Mouse (Mus musculus): Measurements from ENCODE around the gene Gipc3.
A peak's percentile ranks its signal among the peaks of the same experiment; 100 is the strongest.

Gipc3 gene

DNA sequence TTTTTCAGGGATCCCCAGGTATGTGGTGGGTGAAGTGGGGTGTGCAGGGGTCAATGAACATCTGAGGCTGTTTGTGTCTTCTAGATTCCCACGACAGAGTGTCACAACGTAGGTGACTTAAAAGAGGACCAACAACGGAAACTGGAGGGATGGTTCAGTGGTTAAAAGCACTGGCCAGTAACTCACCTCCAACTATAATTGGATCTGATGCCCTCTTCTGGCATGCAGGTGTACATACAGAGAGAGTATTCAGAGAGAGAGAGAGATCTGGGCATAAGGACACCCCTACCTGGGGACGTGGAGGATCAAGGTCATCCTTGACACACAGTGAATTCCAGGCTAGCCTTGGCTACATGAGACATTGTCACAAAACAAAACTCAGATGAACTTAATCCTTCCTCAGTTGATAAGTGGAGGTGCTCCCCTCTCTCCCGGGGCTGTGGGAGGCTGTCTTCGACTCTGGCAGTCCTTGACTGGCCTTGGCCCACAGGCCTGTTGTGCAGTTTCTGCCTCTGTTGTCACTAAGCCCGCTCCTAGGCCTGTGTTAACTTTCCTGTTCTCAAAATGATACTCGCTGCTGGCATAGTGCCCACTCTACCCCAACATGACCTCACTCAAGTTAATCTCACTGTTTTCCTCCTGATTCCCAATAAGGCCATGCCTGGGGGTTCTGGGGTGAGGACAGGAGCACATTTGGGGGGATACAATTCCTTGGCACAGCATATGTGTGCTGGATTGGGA lies 1.5 kb upstream of the Gipc3 start:
- peak; percentile 55 to 59 for DNase-seq

DNA sequence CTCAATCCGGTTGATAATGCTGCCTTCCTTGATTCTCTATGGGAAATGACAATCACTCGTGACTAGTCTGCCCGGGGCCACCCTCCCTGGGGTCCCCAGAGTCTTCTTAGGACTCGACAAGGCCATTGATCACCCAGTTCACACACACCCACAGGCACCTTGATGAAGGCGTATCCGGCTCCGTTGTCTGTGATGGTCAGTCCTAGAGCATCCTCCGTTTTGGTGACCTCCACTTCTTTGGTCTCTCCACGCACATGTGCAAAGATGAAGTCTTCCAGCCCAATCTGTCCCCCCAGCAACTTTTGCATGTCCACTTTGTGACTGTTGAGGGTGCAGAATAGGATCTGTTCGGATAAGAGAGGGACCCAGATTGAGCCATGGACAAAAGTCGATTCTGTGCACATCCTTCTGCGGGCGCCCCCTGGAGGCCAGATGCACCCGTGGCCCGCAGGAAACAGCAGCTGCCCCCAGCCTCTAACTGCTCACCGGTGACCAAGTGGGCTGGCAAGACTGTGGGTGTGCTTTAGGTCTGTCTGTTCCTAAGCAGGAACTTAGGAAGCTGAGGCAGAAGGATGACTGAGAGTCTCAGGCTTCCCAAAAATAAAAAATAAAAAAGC lies 1.6 kb downstream of the Gipc3 start:
- DNase-seq, result peak; percentile 87 to 88

DNA sequence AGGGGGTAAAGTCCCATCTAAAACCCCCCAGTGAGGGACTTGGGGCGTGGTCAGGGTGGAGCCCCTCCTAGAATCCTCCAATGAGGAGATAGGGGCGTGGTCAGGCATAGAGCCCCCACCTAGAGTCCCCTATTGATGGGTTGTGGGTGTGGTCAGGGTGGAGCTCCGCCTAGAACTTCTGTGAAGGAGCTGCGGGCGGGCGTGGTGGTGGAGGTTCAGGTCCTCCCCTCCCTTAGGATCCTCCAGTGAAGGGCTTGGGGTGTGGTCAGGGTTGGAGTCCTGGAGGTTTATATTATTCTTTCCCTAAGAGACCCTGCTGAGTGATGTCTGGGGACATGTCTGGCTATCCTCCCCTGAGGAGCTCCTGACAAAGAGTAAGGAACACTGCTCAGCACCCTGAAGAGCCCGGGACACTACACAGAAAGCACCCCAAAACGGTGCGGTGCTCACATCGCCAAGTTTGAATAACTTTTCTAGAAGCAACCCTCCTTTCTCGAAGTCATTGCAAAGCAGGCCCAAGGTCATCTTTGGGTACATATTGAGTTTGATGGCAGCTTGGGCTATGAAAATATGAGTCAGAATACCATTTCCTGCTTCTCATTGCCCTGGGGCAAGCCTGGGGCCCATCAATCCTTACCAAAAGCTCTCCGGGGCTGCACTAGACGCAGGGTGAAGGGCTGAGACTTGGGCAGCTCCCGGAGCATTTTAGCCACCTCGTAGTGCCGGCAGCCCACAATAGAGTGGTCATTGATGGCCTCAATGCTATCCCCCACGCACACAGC lies 2.3 kb downstream of the Gipc3 start:
- no peak for DNase-seq

DNA sequence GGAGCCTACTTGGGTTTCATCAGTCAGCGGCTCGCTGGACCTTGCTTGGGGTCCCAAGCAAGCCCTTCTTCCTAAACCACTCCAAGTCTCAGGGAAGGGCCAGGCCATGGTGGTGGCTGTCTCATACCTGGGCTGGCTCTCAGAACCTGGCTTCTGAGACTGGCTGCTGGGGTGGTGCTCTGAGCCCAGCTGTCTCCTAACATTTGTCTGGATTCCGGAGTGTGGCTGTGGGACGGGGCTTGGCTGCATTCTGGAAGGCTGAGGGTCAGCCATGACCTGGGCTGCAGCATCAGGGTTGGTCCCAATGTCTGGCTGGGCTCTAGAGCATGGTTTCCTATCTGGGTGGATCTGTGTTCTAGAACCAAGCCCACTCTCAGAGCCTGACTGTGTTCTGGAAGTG lies 6.5 kb downstream of the Gipc3 start:
- no peak for DNase-seq

DNA sequence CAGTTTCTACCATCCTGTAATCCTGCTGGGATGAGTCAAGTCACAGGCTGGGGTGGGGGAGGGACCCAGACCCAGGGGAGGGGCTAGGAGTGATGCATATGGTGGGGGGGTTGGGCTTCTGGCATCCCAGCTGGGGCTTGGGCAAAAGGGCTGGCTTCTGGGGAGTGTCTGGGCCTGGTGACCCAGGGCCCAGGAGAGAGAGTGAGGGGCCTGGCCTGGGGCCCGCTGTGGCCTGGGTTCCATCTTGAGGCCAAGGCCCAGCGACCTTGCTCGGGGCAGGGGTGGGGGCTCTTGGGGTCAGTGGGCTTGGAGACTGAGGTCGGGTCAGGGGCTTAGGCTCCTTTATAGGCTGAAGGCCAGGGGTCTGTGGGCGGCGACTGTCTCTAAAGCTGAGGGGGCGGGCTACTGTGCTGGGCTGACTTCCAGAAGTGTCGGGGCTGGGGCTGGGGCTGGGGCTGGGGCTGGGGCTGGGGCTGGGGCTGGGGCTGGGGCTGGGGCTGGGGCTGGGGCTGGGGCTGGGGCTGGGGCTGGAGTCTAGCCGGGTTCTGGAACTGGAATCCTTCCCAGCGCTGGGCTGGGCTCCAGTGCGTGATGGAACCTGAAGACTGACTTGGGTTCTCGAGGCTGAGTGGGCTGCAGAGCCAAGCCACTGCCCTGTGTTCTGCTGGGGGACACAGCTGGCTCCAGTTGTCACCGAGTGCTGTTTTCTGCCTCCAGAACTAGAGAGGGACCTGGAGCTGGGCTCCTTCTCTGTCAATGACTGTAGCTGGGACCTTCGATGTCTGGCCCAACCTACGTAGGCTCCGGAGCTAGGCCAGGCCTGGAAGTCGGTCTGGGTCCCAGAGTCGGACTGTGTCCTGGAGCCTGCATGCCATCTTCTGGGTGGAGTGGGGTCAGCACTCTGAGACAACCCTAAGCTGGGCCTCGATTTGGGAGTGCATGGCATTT lies 7.4 kb downstream of the Gipc3 start:
- DNase-seq, result no peak

DNA sequence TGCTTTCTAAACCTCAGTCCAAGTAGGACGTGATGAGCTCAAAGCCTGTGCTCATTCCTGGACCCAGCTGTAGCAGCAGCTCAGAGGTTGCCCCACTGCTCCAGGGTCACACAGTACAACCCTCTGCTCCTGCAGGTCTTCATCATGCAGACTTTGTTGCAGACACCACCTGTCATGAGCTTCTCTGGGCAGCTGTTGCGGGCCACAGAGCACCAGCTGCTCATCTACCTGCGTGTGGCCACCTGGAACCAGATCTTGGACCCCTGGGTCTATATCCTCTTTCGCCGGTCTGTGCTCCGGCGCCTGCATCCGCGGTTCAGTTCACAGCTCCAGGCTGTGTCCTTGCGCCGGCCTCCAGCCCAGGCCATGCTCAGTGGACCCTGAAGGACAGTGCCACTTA lies 8.7 kb downstream of the Gipc3 start:
- no peak for DNase-seq

DNA sequence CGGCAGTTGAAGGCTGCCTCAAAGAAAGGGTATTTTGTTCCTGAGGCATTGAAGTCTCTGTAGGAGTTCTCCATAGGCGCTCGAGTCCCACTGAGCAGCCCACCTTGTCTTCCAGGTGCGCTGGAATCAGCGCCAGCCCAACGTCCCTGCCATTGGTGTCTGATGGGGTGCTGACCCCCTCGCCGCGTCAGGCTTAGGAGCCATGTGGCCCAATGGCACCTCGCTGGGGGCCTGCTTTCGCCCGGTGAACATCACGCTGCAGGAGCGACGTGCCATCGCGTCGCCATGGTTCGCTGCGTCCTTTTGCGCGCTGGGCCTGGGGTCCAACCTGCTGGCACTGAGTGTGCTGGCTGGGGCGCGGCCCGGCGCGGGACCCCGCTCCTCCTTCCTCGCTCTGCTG lies 10.8 kb downstream of the Gipc3 start:
- DNase-seq, result no peak

DNA sequence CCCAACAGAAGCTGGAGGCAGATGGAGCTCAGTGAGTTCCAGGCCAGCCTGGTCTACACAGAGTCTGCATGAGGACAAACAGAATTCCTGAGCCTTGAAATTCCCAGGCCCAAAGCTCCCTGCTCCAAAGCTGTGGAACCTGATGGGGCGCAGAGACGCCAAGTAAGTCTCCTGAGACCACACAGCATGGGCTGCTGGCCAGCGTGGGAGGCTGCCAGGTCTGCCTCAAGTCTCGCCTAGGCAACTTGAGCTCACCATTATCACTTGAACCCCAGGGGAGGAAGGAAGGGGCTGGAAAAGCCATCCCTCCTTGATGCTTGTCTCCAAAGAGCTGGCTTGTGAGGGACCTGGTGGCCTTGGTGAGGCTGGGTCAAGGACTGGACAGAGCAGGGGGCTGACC lies 13.1 kb downstream of the Gipc3 start:
- DNase-seq, result no peak

DNA sequence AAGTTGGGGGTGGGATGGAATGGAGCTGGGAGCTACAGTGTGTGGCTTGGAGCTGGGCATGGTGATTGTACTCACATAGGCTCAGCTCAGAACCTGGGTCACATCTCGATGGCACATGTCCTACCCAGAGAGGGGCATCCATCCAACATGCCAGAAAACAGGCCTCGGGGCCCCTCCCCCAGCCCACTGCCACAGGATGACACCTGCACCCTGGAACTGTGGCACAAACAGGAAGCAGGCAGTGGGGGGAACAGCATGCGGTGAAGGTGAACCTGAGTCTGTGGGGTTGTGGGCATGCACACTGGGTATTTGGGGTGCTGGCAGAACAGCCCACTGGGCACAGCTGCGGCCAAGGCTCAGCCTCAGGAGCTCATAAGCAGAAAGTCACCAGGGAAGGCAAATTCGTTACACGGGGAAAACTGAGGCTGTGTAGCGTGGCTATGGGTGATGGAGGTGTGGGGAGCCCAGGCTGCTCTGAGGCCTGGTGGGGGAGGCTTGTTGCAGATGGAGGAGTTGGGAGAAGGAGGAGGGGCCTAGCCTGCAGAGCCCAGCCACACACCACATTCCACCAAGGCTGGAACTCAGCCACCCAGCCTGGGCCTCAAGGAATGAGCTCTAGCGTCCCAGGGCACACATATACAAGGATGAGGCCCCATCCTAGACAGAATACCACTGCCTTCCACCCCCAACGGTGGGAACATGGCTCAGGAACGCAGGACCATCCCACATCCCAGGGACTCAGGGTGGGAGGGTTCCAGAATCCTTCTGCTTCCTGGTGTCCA lies 13.7 kb downstream of the Gipc3 start:
- peak; percentile 61 to 72 for DNase-seq

DNA sequence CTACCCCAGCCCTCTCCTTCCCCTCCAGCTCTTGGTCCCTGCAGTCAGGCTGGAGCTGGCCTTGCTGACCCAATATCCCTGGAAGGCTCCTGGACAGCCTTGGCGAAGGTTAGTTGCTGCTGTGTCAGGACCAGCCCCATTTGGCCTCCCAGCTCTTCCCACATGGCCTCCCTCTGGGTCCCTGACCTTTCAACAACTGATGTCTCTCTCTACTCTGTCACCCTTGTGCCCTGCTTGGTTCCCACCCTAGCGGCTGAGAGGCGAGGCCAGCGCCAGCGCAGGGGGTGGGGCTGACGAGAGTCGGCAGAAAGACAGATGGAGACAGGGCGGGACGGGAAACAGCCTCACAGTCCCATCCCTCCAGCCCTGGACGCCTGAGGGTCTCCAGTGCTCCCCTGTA lies 14.7 kb downstream of the Gipc3 start, which contains the start of gene Tbxa2r:
Tbxa2r (plus strand) TSS at position 346 of the 400 bp plus-strand sequence.
- peak; percentile 54 to 59 for DNase-seq

DNA sequence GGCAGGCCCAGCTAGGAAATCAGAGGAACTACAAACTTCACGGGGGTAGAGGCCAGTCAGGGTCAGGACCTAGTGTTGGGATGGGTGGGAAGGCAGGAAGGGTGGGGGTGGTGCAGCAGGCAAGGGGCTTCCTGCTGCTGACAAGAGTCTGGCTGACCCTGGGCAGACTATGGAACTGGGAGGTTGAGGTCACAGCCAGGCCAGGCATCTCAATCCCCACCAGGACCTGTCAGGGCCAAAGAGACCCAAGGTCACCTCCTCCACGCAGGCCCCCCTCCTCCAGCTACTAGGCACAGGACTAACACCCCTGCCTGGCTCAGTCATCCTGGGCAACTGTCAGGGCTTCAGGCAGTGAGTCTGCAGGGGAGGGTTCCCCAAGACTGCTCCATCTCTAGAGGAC lies 15.1 kb downstream of the Gipc3 start:
- no peak for DNase-seq

DNA sequence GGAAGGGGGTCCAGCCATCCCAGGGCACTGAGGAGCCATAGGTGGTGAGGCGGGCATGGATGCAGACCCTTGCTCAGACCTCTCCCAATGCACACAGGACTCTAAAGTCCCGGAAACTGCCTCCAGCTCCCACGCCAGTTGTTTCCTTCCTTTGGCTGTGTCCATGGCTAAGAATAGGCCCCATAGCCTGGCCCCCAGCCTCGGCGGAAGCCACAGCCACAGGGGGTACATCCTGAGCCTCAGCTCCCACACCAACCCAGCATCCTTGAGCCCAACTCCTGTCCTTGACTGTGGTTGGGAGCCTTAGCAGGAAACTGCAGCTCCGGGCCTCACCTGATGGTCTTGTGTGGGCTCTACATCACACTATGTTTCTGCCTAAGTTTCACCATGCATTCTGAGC lies 16.2 kb downstream of the Gipc3 start:
- no peak for DNase-seq

DNA sequence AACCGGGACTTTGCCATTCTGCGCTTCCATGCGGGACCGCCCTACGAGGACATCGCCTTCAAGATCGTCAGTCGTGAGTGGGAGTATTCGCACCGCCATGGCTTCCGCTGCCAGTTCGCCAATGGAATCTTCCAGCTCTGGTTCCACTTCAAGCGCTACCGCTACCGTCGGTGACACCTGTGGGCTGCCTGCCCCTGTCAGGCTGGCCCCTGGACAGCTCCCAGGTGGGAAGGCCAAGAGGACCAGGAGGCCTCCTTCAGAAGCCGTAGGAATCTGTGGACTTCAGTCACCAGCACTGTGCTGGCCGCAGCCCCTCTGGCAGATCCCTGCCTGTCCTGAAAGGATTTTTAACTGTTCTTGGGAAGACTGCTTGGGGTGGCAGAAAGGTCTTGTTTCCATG lies 17.3 kb downstream of the Gipc3 start:
- DNase-seq, result no peak

DNA sequence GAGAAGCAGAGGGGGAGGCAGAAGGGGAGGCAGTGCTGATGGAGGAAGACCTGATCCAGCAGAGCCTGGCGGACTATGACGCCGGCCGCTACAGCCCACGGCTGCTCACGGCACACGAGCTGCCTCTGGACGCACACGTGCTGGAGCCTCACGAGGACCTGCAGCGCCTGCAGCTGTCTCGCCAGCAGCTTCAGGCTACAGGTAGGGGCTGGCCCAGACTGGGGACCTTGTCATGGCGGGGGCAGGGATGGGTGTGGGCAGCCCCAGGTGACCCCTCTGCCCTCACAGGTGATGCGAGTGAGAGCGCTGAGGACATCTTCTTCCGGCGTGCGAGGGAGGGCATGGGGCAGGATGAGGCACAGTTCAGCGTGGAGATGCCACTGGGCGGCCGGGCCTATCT lies 17.9 kb downstream of the Gipc3 start:
- no peak for DNase-seq

DNA sequence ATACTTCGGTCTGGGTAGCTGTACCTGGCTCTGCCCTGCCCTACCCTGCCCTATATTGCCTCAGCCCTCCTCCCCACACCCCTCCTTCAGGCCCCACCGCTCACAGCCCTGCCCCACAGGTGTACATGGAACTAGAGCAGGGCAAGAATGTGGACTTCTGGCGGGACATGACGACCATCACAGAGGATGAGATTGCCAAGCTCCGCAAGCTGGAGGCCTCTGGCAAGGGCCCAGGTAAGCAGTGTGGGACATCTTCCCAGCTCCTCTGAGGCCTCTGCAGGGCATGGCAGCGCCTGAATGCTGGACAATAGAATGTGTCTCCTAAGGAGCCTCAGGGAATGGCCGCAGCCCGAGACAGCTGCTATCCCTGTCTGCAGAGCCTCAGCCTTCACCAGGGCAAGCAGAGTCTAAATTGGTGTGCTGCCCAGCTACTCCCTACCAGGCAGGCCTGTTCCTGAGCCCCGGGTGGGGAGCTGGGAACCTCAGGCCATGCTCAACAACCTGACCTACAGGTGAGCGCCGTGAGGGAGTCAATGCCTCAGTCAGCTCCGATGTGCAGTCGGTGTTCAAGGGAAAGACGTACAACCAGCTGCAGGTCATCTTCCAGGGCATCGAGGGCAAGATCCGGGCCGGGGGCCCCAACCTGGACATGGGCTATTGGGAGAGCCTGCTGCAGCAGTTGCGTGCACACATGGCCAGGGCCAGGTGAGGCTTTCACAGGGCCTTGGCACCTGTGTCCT lies 19.1 kb downstream of the Gipc3 start:
- DNase-seq, result no peak

DNA sequence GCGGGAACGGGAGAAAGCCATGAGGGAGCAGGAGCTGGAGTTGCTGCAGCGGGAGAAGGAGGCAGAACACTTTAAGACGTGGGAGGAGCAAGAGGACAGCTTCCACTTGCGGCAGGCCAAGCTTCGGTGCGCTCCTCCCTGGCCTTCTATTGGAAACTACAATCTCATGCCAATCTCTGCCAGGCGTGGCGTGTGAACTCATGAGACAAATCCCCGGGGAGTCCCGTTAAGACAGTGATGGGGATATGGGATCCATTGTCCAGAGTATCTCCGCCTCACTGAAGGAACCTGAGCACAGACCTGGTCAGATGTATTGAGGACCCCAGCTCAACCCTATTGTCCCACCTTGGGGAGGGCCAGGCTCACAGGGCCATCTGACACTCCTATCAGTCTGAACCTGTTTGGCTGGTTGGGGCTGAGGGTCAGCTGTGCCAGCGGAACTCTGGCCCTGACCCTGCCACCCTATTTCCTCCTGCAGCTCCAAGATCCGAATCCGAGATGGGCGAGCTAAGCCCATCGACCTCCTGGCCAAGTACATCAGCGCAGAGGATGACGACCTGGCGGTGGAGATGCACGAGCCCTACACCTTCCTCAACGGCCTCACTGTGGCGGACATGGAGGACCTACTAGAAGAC lies 19.8 kb downstream of the Gipc3 start:
- DNase-seq, result no peak

DNA sequence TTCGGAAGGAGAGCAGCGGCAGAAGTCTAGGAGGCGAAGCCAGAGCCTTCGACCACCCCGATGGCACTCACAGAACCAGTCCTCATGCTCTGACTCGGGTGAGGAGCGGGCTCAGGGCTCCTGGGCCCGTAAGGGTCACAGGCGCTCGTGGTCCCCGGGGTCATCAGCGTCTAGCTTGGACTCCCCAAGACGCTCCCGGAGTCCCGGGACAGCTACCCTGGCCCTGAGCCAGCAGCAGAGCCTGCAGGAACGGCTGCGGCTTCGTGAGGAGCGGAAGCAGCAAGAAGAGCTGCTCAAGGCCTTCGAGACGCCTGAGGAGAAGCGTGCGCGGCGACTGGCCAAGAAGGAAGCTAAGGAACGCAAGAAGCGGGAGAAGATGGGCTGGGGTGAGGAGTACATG lies 20.6 kb downstream of the Gipc3 start:
- DNase-seq, result no peak

DNA sequence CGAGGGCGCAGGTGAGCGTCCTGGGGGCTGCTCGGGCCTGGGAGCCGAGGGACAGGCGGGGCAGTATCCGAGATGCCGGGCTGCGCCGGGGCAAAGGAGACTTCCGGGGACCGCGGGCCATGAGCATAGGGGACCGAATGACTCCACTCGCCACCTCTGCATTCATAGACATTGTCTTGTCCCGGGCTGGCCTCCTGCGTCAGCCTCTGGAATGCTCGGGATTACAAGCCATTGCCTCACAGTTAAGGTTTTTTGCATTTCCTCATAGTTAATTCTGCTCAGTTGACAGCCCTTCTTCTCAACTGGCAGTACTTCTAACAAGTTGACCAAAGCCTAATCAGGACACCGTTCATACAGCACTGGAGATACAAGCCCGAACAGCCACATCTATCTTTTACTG lies 21.6 kb downstream of the Gipc3 start:
- DNase-seq, result no peak

DNA sequence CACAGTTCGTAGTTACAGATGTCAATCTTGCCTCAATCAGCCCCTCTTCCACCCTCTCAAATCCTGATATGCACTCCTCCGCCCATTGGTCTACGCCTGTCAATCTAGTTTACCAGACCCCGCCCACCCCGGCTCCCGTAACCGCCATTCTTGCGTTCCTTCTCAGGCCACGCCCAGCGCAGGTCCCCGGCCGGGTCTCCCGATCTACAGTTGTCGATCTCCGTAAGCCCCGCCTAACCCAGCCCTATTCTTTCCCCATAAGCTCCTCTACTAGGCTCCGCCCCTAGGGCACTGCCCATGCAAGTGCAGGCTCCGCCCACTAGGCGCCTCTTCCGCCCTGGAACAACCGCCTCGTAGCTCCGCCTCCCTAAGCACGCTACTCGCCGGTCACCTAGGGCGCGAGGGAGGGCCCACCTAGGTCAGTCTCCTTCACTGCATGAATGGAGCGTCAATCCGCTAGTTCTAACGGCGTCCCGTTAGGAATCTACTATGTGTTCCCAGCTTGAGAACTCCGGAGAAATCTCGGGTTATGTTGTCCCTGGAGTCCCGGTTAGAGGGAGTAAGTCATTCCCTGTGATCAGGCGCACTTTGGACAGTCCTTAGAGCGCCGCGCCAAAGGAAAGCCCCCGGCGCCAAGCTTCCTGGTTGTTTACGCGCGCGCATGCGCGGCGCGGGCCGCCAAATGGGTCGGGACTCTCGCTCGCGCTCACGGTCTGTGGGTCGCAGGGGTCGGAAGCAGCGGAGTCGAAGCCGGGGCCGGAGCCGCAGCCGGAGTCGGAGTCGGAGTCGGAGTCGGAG lies 22.3 kb downstream of the Gipc3 start, which contains the start of gene Cactin:
Cactin (plus strand) TSS at position 554 of the 798 bp plus-strand sequence.
- DNase-seq, result peak; percentile 98 to 99

All from B cell, adult 2 months (primary cell).